Mouse (Mus musculus) cerebellum, adult 9-11 months (tissue): ENCODE data around the gene Agap1.

ENCODE experiments used
- DNase-seq: peaks from one replicate; pipeline ENCODE4 v3.0.0; 2022

Agap1 gene

GRCm38 (mm10) chr1:89940961-89941524, 486.4 kb downstream of the Agap1 start:
- DNase-seq: no peak

GRCm38 (mm10) chr1:89941701-89942381, 487.2 kb downstream of the Agap1 start:
- no peak for DNase-seq

- DNase-seq: no peak
These were observed 487.9 kb downstream of the Agap1 start for GRCm38 (mm10) chr1:89942395-89942976.

- DNase-seq: peak; percentile 67
These were observed 488.6 kb downstream of the Agap1 start for GRCm38 (mm10) chr1:89943202-89943601.
